Mouse (Mus musculus) urinary bladder, adult 18-20 months (tissue): ENCODE measurements at regions not wholly inside any gene's neighbourhood (a gene's known extent, or its start where the extent isn't known, plus 50 kb on each side); places are given as distances from the start of the nearest gene placed in this dataset.

Experiments used
- DNase-seq, 2 experiments: peaks; one replicate each; pipeline ENCODE4 v3.0.0; 2022; ENCODE audit warnings: low spot score in 2 of 2, mixed read lengths in 2 of 2

GRCm38 (mm10) chr5:39557376-39558001, 197.8 kb downstream of the Hs3st1 start:
- DNase-seq = no peak

- DNase-seq = no peak
Measured at GRCm38 (mm10) chr5:39537044-39537443, 218.2 kb downstream of the Hs3st1 start.

- no peak for DNase-seq
Measured at GRCm38 (mm10) chr5:39536351-39536750, 218.9 kb downstream of the Hs3st1 start.

GRCm38 (mm10) chr5:39510246-39510645, 245.0 kb downstream of the Hs3st1 start:
- DNase-seq = no peak

- DNase-seq = no peak
Measured at GRCm38 (mm10) chr5:39482756-39483155, 272.5 kb downstream of the Hs3st1 start.

GRCm38 (mm10) chr5:39458116-39458525, 297.2 kb downstream of the Hs3st1 start:
- no peak for DNase-seq

- no peak for DNase-seq
Measured at GRCm38 (mm10) chr5:39453706-39454105, 301.6 kb downstream of the Hs3st1 start.

- DNase-seq = no peak
Measured at GRCm38 (mm10) chr5:39440817-39441216, 314.5 kb downstream of the Hs3st1 start.

GRCm38 (mm10) chr5:39437463-39438201, 317.6 kb downstream of the Hs3st1 start:
- DNase-seq = no peak

GRCm38 (mm10) chr5:39426053-39426452, 329.2 kb downstream of the Hs3st1 start:
- DNase-seq = no peak

GRCm38 (mm10) chr5:39423720-39424119, 331.6 kb downstream of the Hs3st1 start:
- DNase-seq = no peak

- no peak for DNase-seq
Measured at GRCm38 (mm10) chr5:39418795-39419194, 336.5 kb downstream of the Hs3st1 start.

GRCm38 (mm10) chr5:39417845-39418154, 337.5 kb downstream of the Hs3st1 start:
- DNase-seq = no peak

GRCm38 (mm10) chr5:39417121-39417844, 338.0 kb downstream of the Hs3st1 start:
- DNase-seq = no peak

- DNase-seq = no peak
Measured at GRCm38 (mm10) chr5:39416597-39417023, 338.7 kb downstream of the Hs3st1 start.

GRCm38 (mm10) chr5:39412756-39413155, 342.5 kb downstream of the Hs3st1 start:
- DNase-seq = no peak

- no peak for DNase-seq
Measured at GRCm38 (mm10) chr5:39390391-39390987, 364.8 kb downstream of the Hs3st1 start.

GRCm38 (mm10) chr5:39384410-39384809, 370.9 kb downstream of the Hs3st1 start:
- DNase-seq = no peak

GRCm38 (mm10) chr5:39374199-39374598, 381.1 kb downstream of the Hs3st1 start:
- DNase-seq = no peak

- DNase-seq = no peak
Measured at GRCm38 (mm10) chr5:39348680-39349079, 406.6 kb downstream of the Hs3st1 start.

- no peak for DNase-seq
Measured at GRCm38 (mm10) chr5:39347019-39347418, 408.3 kb downstream of the Hs3st1 start.

GRCm38 (mm10) chr5:39337917-39338316, 417.4 kb downstream of the Hs3st1 start:
- no peak for DNase-seq
